Mouse (Mus musculus): ENCODE measurements around the gene Nanog. TPM values are rescaled to one million over a fixed set of nuclear protein-coding genes. Genes with fewer than 3 reads are reported as not detected.

Nanog gene
- total RNA-seq, 4 experiments from 2014 or later, result not detected

GRCm38 (mm10) chr6:122761901-122762300 lies 54.6 kb downstream of the Nanog start:
- DNase-seq (ENCODE audit: low spot score in 2 of 2), result no peak

GRCm38 (mm10) chr6:122762480-122762879 lies 55.2 kb downstream of the Nanog start:
- DNase-seq (ENCODE audit: low spot score in 2 of 2), result no peak

- DNase-seq (ENCODE audit: low spot score in 2 of 2), result no peak
Measured at GRCm38 (mm10) chr6:122762952-122763700, 55.8 kb downstream of the Nanog start.

- DNase-seq (ENCODE audit: low spot score in 2 of 2), result no peak
Measured at GRCm38 (mm10) chr6:122763844-122764445, 56.7 kb downstream of the Nanog start.

Other genes with a start within 250 kb of the Nanog start
- 10 to 100 TPM; 59.9 to 73.3 (median 65.8) TPM for gene Rimklb, start 208.7 kb upstream of the Nanog start, total RNA-seq (2022)
- gene Mfap5, start 201.6 kb upstream of the Nanog start, total RNA-seq (2022), result 1 to 10 TPM in 1 of 4 experiments, not detected in 3; 1.3 TPM
- gene Aicda, start 153.7 kb upstream of the Nanog start, total RNA-seq (2022), result not detected
- 1 to 10 TPM; 1.5 to 3.5 (median 2.6) TPM for gene Apobec1, start 105.0 kb upstream of the Nanog start, total RNA-seq (2022)
- gene Gdf3, start 97.4 kb upstream of the Nanog start, total RNA-seq (2022), result not detected
- gene Dppa3, start 81.1 kb upstream of the Nanog start, total RNA-seq (2022), result not detected
- 100 to 1,000 TPM in 3 of 4 experiments, 10 to 100 TPM in 1; 95.5 to 112 (median 107) TPM for gene Slc2a3, start 94.2 kb downstream of the Nanog start, total RNA-seq (2022)
- gene Foxj2, start 112.4 kb downstream of the Nanog start, total RNA-seq (2022), result 10 to 100 TPM; 27.5 to 28.4 (median 28.0) TPM
- gene C3ar1, start 148.7 kb downstream of the Nanog start, total RNA-seq (2022), result 1 to 10 TPM in 3 of 4 experiments, under 1 TPM in 1; 0.78 to 6.1 (median 2.8) TPM
- 100 to 1,000 TPM; 179 to 215 (median 196) TPM for gene Necap1, start 167.0 kb downstream of the Nanog start, total RNA-seq (2022)
- gene Clec4a1, start 214.4 kb downstream of the Nanog start, total RNA-seq (2022), result under 1 TPM; 0.23 to 0.71 (median 0.27) TPM
- 1 to 10 TPM; 1.1 to 2.9 (median 1.5) TPM for gene Clec4a3, start 245.0 kb downstream of the Nanog start, total RNA-seq (2022)